Mouse (Mus musculus): Measurements from ENCODE around the gene Smchd1.

- no peak for TF ChIP-seq POLR2A (IDR thresholded peaks at IDR 0.05; ENCODE audit: insufficient read depth, low read length)
- TF ChIP-seq EP300 (IDR thresholded peaks at IDR 0.05; ENCODE audit: insufficient read depth, low read depth, low read length): no peak
- TF ChIP-seq CTCF (IDR thresholded peaks at IDR 0.05; ENCODE audit: low read depth, low read length): no peak
Measured at GRCm38 (mm10) chr17:71337546-71337945, 137.6 kb downstream of the Smchd1 start.
